Comparison of ENCODE assay signal across 15 mouse cellular contexts in genomic region chr9:115382824-115383475, GRCm38 (mm10).
DNase-seq lines count a peak whose midpoint lies in the region.
"Had no signal": no experiment of that assay in that cellular context is flagged by ENCODE, and none has a peak within 500 bp of the region (broad histone marks: within the 10 kb centered on the region; RNA-seq: fewer than 3 reads in every experiment).

No protein-coding gene starts in this region.

- DNase-seq in adrenal gland, adult (ENCODE audit: inconsistent age in 2 of 2, low spot score in 1 of 2) = peak; percentile 66 to 83
- DNase-seq in adrenal gland, postnatal 25 days = no peak
- DNase-seq in heart, adult 11 months = peak; percentile 39
- DNase-seq in heart, adult 18-20 months = no peak
- DNase-seq in forelimb bud, embryonic 11.5 days (ENCODE audit: low read depth, low spot score) = peak; percentile 36
- DNase-seq in cerebellum, postnatal 14 days = no peak
- no peak for DNase-seq in layer of hippocampus, adult 9-10 months (ENCODE audit: low spot score)
- DNase-seq: B cell, adult 2 months; cerebellum, adult 11 months; cerebellum, adult 8-10 months; cerebellum, postnatal 25 days; forebrain, postnatal 0 days; gastrocnemius, adult 2 months; gastrocnemius, postnatal 36 days; kidney, adult 18-20 months had no signal

Comparison
In these comparisons a context has a peak if more than half of its experiments do, and no peak if none do; other contexts are left out.
1. DNase-seq: peak in adrenal gland, adult (2 of 2), heart, adult 11 months (single experiment) and forelimb bud, embryonic 11.5 days (single experiment); none in adrenal gland, postnatal 25 days (single experiment), heart, adult 18-20 months (0 of 2), cerebellum, postnatal 14 days (0 of 2) and layer of hippocampus, adult 9-10 months (single experiment).